Mouse (Mus musculus): ENCODE measurements around the gene Cmtm8.

GRCm38 (mm10) chr9:114759886-114760285 lies 84.1 kb downstream of the Cmtm8 start:
- TF ChIP-seq POLR2A (IDR thresholded peaks at IDR 0.05; ENCODE audit: low read depth, low read length) (no peak), CTCF (conservative IDR thresholded peaks at IDR 0.05; ENCODE audit: insufficient read depth, insufficient read length, low read depth, low read length) (no peak)

All from kidney, adult 2 months (tissue).